Mouse (Mus musculus): ENCODE measurements around the gene Vmn1r143.
"Not testable (repeated sequence)": the region's sequence is repeated elsewhere in the genome, so short reads cannot be mapped to it uniquely, and the experiment has no call there.

The Vmn1r143 gene

DNA sequence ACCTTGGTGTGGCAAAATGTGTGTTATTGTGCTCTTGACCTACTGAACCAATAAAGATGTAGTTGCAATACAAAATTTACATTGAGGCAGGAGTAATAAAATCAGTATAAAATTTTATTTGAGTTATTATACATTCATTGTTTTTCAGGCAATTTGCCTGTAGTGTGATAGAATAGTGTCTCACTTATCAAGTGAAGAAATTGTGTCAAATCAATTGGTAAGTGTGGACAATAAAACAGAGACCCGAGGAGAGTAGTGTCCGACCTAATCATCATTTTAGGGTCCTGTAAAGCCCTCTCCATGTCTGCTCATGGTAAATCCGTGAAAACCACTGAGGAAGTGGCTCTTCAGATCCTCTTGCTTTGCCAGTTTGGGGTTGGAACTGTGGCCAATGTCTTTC, at the start of gene Vmn1r143:
Vmn1r143 (plus strand) TSS at position 301 of the 400 bp plus-strand sequence.
- DNase-seq (ENCODE audit: low read depth, low spot score), result not testable (repeated sequence)

GRCm38 (mm10) chr7:22163935-22164334, 25.2 kb upstream of the Vmn1r143 start, which contains the start of gene Vmn1r142:
Vmn1r142 (minus strand) TSS chr7:22164035.
- not testable (repeated sequence) for DNase-seq (ENCODE audit: low read depth, low spot score)

DNA sequence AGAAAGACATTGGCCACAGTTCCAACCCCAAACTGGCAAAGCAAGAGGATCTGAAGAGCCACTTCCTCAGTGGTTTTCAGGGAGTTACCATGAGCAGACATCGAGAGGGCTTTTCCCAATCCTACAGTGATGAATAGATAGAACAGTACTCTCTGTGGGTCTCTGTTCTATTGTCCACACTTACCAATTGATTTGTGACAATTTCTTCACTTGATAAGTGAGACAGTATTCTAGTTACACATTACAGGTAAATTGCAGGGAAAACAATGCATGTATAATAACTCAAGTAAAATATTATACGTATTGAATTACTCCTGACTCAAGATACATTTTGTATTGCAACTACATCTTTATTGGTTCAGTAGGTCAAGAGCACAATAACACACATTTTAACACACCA, 12.0 kb downstream of the Vmn1r143 start, which contains the start of gene Gm8653:
Gm8653 (minus strand) TSS at position 101 of the 400 bp plus-strand sequence.
- DNase-seq (ENCODE audit: low read depth, low spot score), result not testable (repeated sequence)

- not testable (repeated sequence) for DNase-seq (ENCODE audit: low read depth, low spot score)
Measured at GRCm38 (mm10) chr7:22229384-22229783, 40.2 kb downstream of the Vmn1r143 start, which contains the start of gene Gm8453. Gm8453 (minus strand) TSS chr7:22229484.

Measured in WW6 (cell line).